Mouse (Mus musculus) heart, postnatal 10 days (tissue): ENCODE measurements around the gene Rmnd5a. TPM values are rescaled to one million over a fixed set of nuclear protein-coding genes. Genes with fewer than 3 reads are reported as not detected.

ENCODE experiments used
- DNase-seq, 2 experiments: peaks; one replicate each; pipeline ENCODE4 v3.0.0; 2021
- intact Hi-C: fragments of 180-260 bp; cut with DNase I; formaldehyde crosslinking; loops from one replicate; pipeline ENCODE4 v1.15.1; 2025
- total RNA-seq, 2 experiments: library from RNA; stranded (reverse); gene quantifications; 2 replicates each; pipeline ENCODE4 v1.2.3; 2021

Gene Rmnd5a
- total RNA-seq, 2 experiments from 2014 or later, result 58.0 to 64.8 TPM

DNA sequence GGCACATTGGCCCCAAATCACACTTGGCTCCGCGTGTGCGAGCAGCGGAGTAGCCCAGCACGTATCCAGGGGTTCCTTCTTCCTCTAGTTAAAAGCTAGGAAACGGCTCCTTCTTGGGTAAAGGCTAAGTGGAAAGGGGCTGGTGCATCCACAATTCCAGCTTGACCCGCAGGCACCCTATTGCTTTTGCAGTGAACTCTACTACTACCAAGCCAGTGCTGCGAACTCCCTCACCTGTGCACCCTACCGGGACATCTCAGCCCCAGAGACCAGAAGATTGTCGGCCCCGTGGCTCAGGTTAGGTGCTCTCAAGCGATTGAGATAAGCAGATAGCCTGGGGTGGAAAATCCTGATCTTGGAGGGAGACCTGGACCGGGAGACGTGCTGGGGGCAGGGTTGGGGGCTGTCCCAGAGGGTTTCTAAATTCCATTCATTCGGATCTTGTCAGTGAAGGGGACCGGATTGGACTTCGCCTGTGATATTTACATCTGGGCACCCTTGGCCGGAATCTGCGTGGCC lies 66.1 kb downstream of the Rmnd5a start:
- DNase-seq, result no peak
- intact Hi-C loops, result no loop called here

DNA sequence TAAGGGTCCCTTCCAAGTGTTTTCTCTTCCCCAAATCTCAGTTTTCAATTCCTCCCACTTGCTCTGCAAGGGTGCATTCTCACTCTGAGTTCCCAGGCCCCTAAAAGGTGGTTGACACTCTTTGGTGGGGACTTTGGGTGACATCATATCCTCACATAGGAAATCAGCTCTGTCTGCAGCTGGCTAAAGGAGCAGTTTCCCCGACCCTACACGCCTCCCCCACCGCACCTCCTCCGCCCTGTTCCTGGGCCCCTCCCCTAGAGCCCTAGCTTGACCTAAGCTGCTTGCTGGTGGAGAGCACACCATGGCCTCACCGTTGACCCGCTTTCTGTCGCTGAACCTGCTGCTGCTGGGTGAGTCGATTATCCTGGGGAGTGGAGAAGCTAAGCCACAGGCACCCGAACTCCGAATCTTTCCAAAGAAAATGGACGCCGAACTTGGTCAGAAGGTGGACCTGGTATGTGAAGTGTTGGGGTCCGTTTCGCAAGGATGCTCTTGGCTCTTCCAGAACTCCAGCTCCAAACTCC lies 67.1 kb downstream of the Rmnd5a start, which contains the start of gene Cd8a:
Gene Cd8a (plus strand): TSS at position 179 of the 527 bp plus-strand sequence.
- intact Hi-C loops, result no loop called here
- DNase-seq, result no peak

DNA sequence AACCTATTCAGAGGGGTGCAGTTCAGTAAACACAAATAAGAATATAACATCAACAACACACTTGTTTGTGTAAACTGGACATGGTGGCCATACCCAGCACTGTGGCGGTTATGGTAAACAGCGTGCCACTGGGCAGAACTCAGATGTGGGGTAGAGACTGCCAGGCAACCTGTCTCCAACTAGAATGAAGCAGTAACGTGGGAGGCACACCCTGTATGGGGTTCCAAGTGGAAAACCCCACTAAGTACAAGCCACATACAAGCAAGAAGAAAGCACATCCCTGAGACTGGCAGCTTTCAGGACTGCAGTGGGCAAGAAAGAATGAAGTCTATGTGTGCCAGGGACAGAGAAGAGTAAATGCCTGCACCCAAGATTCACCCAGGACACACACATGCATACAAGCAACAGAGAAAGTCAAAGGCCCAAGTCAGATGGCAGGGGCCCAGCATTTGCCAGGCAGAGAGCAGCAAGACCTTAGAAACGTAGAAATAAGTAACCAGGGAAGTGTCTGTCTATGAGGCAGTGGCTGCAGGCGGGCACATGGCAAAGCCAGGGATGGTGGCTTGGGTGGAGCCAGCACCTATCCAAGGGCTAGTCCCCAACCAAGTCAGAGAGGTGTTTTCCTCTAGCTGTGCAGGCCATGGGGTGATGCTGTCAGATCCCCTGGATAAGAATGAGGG lies 68.3 kb downstream of the Rmnd5a start:
- intact Hi-C loops, result no loop called here
- no peak for DNase-seq

DNA sequence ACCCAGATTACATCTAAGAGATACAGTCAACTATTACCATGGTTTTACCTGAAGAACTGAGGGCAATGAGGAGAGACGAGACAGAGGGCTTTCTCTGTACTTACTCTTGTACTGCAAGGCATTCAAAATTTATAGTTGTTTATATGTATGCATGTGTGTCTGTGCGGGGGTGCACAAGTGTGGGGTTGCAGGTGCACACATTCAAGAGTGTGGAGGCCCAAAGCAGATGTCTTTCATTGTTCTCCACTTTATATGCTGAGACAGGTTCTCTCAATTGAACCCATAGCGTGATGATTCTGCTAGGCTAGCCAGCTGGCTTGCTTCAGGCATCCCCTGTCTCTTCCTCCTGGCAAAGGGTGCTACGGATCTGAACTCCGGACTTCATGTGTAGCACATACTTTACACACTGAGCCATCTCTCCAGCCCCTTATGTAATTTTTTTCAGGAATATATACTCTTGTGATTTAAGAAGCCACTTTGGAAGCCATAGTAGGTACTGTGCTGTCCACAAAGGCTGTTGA lies 69.3 kb downstream of the Rmnd5a start:
- DNase-seq, result no peak
- intact Hi-C loops, result no loop called here

DNA sequence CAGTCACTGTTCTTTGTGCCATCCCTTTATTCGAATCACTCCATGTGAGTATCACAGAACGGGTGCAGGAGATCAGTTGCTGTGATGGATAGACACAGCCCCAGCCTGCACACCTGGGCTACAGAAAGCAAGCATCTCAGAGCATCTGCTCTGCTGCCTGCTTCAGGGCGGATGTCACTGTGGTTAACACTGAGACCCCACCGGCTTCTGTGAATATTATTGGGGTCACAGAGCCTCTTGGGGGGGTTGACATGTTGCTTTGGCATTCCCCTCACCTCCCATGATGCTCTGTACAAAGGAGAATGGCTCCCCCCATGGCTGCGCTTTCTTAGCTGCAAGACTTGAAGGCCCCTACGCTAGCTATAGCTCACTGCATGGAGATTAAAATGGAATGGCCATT lies 71.0 kb downstream of the Rmnd5a start:
- DNase-seq, result peak in 1 of 2 experiments; percentile 9
- intact Hi-C loops, result no loop called here

DNA sequence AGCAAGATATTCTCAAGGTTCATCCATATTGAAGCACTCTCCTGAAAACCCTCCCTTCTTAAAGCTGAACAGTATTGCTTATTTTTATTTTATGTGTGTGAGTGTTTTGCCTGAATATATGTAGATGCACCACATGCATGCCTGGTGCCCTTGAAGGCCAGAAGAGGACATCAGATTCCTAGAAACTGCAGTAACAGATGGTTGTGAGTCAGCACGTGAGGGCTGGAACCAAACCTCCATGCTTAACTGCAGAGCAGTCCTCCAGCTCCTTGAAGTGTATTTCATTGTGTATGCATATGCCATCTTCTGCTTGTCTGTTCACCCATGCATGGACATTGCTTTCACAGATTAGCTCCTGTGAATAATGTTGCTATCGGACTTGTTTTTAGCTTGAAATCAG lies 76.4 kb downstream of the Rmnd5a start:
- no peak for DNase-seq
- intact Hi-C loops, result no loop called here

DNA sequence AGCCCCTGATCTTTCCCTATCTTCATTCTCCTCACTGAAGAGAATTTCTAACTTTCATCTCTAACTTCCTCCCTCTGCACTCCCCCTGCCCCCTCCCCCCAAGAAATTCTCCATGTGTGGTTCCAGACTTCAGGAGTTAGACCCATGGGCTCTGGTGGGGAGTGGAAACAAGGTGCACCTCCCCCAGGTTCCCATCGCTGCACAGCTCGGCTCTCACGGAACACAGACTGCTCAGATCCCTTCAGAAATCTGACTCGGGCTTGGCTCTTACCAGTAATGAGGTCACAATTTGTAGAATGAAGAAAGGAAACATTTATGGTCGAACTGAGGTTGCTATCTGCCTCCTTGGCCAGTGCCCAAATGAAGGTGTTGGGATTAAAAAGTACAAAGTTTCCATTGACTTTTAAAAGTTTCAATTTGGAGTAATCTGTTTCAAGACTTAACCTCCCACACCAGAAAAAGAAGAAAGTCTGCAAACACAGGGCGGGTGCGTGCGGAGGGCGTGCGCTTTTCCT lies 79.2 kb downstream of the Rmnd5a start:
- no peak for DNase-seq
- intact Hi-C loops, result no loop called here

DNA sequence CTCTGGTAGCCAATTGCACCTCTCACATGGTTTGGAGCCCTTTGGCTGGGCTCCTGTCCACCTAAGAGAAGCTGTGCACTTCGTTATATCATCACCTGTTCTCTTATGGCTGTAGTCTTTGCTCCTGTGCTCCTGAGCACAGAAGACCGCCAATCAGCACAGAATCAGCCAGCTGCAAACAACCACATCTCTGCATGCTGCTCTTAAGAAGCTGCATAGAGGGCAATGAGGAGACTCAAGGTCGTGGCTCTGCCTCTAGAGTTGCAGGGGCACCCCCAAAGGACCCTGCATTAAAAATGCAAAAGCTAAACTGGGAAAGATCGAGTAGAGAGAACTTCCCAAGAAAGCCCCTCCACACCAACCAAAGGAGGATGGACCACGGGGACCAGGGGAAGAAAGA lies 79.7 kb downstream of the Rmnd5a start:
- intact Hi-C loops, result no loop called here
- no peak for DNase-seq

DNA sequence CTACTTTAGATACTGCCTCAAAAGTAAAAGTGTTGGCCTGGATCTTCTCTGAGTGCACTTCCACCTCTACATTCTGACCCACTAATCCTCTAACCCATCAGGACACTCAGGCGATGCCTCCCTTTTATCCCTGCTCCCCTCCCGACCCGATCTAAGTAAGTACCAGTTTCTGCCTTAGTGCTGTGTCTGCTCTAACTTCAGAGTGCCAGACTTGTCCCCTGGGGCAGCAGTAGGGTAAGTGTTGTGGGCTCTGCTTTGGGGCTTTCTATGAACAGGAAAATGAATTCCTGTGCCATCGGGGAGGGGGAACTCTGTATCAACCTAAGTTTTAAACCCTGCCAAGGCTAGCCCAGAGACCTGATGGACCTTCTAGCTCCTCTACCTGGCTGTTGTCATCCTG lies 80.2 kb downstream of the Rmnd5a start:
- intact Hi-C loops, result no loop called here
- DNase-seq, result no peak

DNA sequence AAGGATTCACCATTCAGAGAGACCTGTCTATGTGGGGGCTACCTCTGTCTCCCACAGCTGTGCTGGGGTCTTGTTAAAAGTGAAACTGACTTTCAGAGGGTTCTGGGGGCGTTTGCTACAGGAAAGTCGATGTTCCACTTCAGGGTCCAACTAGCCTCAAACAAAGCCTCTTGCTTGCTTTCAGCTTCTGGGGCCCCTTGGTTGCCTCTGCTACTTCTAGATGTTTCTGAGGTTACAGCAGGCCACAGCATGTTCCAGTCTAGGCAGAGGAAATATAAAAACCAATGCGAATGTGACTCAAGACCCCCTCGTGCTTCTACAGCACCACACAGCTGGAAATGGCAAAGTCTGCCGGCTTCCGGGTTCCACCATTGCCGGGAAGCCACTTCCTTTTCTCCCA lies 82.9 kb downstream of the Rmnd5a start:
- intact Hi-C loops, result no loop called here
- DNase-seq, result no peak

DNA sequence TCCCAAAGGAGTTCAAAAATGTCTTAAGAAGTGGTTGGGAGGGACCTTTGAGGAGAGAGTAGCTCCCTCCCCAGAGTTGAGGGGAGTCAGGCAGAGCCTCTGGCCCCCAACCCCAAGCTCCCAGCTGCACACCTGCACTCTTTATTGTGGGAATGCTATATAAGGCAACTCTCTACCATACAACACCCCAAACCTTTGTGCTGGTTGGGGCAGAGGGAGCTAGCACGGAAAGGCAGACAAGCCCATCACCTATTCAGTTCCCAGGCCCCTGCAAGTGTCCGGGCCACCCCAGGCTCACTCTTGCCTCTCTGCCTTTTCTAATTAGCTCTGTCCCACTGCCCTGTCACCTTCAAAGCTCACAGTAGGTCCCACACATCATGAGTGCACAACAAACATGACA lies 86.7 kb downstream of the Rmnd5a start:
- no peak for DNase-seq
- intact Hi-C loops, result no loop called here

DNA sequence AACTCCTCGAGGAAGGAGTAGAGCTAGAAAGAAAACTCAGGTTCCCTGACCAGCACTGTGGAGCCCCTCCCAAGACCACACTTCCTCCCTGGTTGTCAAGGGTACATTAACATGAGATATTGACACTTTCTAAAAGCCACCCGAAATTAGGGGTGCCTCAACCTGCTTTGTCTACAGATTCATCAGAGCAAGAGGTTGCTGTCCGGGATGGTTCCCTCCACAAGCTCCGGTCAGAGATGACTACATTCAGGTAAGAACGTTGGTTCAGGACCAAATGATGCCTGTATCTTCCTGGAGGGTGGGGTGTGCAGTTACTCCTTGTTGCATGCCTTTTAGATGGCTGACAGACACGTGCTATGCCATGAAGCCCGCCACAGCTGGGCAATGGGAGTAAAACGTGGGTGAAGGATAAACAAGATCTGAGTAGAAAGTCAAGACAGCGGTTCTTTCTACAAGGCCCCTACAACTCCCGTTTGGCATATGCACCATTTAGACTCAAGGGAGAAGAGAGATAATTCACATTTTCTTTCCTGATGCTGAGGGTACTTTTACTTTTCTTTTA lies 87.5 kb downstream of the Rmnd5a start:
- intact Hi-C loops, result no loop called here
- DNase-seq, result no peak

DNA sequence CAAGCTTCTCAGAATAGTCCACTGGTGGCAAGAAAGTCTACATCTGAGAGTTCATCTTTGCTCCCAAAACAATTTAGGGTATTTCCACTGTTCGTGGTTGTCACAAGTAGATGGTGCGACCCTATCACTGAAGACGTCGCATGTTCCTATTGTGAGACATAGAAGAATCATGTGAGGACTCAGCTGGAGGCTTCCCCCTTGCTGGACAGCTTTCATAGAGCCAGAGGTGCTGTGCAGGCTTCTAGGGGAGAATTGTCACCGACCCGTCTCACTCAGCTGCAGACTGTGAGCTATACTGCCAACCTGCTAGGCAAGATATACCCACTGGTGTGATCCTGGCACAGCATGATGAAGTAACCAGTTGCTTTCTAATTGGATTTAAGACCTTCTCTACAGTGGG lies 88.2 kb downstream of the Rmnd5a start:
- intact Hi-C loops, result no loop called here
- DNase-seq, result no peak

DNA sequence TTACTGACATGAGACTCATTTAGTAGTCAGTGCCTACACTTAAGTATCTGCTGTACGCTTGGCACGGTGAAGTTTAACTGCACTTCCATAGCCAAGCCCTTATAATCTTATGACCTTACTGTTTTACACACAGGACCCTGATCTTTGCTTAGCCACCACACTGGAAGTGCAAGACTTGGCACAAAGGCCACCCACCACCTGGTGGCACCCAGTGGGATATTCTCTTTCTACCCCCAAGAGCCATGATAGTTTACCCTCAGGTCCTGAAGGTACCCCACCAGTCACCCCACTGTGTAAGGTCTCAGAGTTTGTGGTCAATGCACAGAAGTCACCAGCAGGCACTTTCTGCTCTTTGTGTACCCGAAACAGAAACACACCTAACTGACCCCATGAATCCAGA lies 89.2 kb downstream of the Rmnd5a start:
- no peak for DNase-seq
- intact Hi-C loops, result no loop called here

DNA sequence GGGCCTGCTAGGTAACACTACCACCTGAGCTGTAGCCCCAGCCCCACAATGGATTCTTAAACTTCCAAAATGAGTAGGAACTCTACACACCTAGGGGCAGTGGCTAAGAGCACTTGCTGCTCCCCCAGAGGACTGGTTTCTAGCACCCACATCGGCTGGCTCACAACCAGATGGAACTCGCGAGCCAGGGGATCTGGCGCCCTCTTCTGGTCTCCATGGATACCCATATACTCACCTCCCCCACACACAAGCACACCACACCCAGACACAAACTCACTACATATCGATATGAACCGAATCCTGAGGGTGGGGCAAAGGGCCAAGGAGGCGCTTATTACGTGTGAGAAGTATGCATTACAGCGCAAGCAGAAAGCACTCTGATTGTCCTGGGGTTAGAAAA lies 92.4 kb downstream of the Rmnd5a start:
- DNase-seq, result no peak
- intact Hi-C loops, result no loop called here

DNA sequence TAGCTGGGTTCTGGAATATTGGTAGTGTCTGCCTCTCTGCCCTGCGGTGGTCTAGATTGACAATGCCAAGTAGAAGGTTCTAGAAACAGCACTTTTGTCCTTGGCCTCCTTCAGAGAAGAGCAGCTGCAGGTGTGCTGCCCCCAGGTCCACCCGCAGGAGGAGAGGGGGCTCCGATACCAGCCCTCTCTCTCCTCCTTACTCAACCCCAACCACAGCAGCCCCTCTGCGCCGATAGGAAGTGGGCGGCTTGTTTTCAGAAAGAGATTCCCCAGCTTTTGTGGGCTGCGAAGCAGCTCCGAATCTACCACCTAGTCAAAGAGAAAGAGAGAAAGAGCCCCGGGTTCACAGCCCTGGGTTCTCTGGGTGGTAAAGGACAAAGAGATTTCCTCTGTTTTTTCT lies 99.3 kb downstream of the Rmnd5a start:
- no peak for DNase-seq
- intact Hi-C loops, result no loop called here

DNA sequence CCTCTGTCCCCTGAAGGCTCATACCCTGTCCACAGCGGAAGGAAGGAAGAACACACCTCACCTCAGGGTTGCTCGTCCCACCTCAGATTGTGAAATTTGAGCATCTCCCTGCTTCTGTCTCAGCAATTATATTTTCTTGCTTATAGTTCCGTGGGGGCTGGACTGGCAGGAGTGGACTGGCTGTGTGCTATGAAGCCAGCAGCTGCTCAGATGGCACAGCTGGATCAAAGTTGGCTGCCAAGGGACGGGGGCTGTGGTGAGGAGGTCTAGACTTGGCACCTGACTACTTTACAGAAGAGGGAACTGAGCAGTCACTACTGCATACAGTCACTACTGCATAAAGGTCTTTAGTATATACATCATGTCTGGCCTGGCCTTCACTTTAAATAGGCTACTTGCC lies 101.1 kb downstream of the Rmnd5a start:
- no peak for DNase-seq
- intact Hi-C loops, result no loop called here

DNA sequence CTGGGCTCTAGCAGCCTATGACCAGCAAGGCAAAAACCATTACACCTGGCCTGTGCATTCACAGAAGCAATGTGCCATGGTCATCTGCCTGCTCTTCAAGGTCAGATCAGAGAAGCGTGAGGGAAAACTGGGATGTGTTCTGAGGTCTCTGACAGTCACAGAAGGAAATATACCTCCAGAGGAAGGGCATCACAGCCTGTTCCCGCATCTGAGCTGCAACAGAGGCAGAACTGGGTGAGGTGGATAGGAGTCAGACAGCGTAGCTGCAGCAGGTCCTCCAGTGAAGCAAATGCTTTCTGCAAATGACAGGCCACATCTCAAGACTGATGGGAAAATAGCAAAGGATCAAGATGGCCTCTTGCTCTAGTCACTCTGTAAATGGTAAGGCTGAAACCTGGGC lies 101.5 kb downstream of the Rmnd5a start:
- intact Hi-C loops, result no loop called here

More for the DNA sequence above, 101.5 kb downstream of the Rmnd5a start:
- DNase-seq, result no peak
